ENCODE assay signal across 8 mouse cellular contexts in genomic region chr7:16875310-16875325, GRCm38 (mm10). TPM values are rescaled to one million over a fixed set of nuclear protein-coding genes. Genes with fewer than 3 reads are reported as not detected.
A peak's percentile ranks its signal among the peaks of the same experiment; 100 is the strongest.
DNase-seq lines count a peak whose midpoint lies in the region; ATAC-seq and TF ChIP-seq lines count a peak whose summit lies in the region.

TSS of gene Dact3 (plus strand) at chr7:16875317.

- peaks cover 7% of the 10 kb centered on the region for H3K36me3 ChIP-seq in spleen, adult 2 months (ENCODE audit: control insufficient read depth, insufficient read depth, low read length)
- H3K36me3 ChIP-seq in forebrain, postnatal 0 days (ENCODE audit: insufficient read depth): no peaks in the 10 kb centered on the region
- H3K36me3 ChIP-seq in neural tube, embryonic 12.5 days: peaks cover 10% of the 10 kb centered on the region; the same call in 1 of the 2 replicates

- H3K27ac ChIP-seq in spleen, adult 2 months (ENCODE audit: insufficient read depth, low read length): peak within 1 kb of the TSS; percentile 19; the same call in 1 of the 2 replicates
- peak within 1 kb of the TSS; percentile 89 for H3K27ac ChIP-seq in forebrain, postnatal 0 days (ENCODE audit: low read depth, low read length)
- peak within 1 kb of the TSS; percentile 70 for H3K27ac ChIP-seq in neural tube, embryonic 12.5 days

- H3K27me3 ChIP-seq in spleen, adult 2 months (ENCODE audit: control insufficient read depth, insufficient read depth, low read length): no peaks in the 10 kb centered on the region
- H3K27me3 ChIP-seq in forebrain, postnatal 0 days (ENCODE audit: insufficient read depth, low read length): no peaks in the 10 kb centered on the region
- H3K27me3 ChIP-seq in neural tube, embryonic 12.5 days (replicated peaks): no peaks in the 10 kb centered on the region

- H3K4me3 ChIP-seq in spleen, adult 2 months (ENCODE audit: extremely low read depth, insufficient read depth, insufficient read length): peak within 1 kb of the TSS; percentile 54
- H3K4me3 ChIP-seq in forebrain, postnatal 0 days (ENCODE audit: low read depth, low read length): peak within 1 kb of the TSS; percentile 74
- H3K4me3 ChIP-seq in neural tube, embryonic 12.5 days: peak within 1 kb of the TSS; percentile 79

- 0% methylated on average over 1 of the region's 1 CpGs for WGBS in spleen, adult 2 months
- 0% methylated on average over 1 of the region's 1 CpGs for WGBS in forebrain, postnatal 0 days
- 0% methylated on average over 1 of the region's 1 CpGs for WGBS in neural tube, embryonic 12.5 days

- TF ChIP-seq POLR2A in spleen, adult 2 months (IDR thresholded peaks at IDR 0.05; ENCODE audit: low read depth, low read length): no peak

- peak within 1 kb of the TSS; percentile 82 for H3K4me2 ChIP-seq in forebrain, postnatal 0 days (ENCODE audit: low read depth)
- peak within 1 kb of the TSS; percentile 83 for H3K4me2 ChIP-seq in neural tube, embryonic 12.5 days (replicated peaks)

- TF ChIP-seq CTCF in spleen, adult 2 months (IDR thresholded peaks at IDR 0.05; ENCODE audit: extremely low read depth, insufficient read depth, insufficient read length, insufficient replicate concordance): no peak
- no peak for TF ChIP-seq CTCF in forebrain, postnatal 0 days (IDR thresholded peaks at IDR 0.05; ENCODE audit: low read depth)

- H3K4me1 ChIP-seq in spleen, adult 2 months (ENCODE audit: control insufficient read depth, insufficient read depth, insufficient read length): peaks cover 6% of the 10 kb centered on the region
- H3K4me1 ChIP-seq in forebrain, postnatal 0 days (ENCODE audit: insufficient read depth): peaks cover 7% of the 10 kb centered on the region; the same call in 1 of the 2 replicates
- H3K4me1 ChIP-seq in neural tube, embryonic 12.5 days: peaks cover 20% of the 10 kb centered on the region

- ATAC-seq in forebrain, postnatal 0 days: no peak
- no peak for ATAC-seq in neural tube, embryonic 12.5 days (ENCODE audit: low FRiP score, low read depth)
- ATAC-seq in cerebellum, adult (ENCODE audit: insufficient number of reproducible peaks, low FRiP score, low TSS enrichment): no peak

- H3K9me3 ChIP-seq in forebrain, postnatal 0 days (ENCODE audit: low read length): no peaks in the 10 kb centered on the region
- H3K9me3 ChIP-seq in neural tube, embryonic 12.5 days: no peaks in the 10 kb centered on the region

- DNase-seq in spleen, adult 2 months (ENCODE audit: low read depth in 1 of 2, low spot score in 2 of 2): no peak
- DNase-seq in spleen, postnatal 10 days (ENCODE audit: low spot score in 2 of 2): no peak
- DNase-seq in forebrain, postnatal 0 days: no peak
- no peak for DNase-seq in layer of hippocampus, postnatal 36 days
- DNase-seq in MN1 (ENCODE audit: low spot score): no peak
- no peak for DNase-seq in gastrocnemius, adult 8-10 months (ENCODE audit: low spot score in 2 of 2)

- H3K9ac ChIP-seq in forebrain, postnatal 0 days: peak within 1 kb of the TSS; percentile 86
- H3K9ac ChIP-seq in neural tube, embryonic 12.5 days: peak within 1 kb of the TSS; percentile 88

RNA-seq across cellular contexts. Expression of gene Dact3, which starts in this region (rescaled TPM):
- 9.2 and 18.1 TPM in 2 replicates for polyA plus RNA-seq in spleen, adult 2 months (2012; rRNA removed)
- 69.0 and 70.3 TPM in 2 replicates for total RNA-seq in forebrain, postnatal 0 days (2014; rRNA removed)
- polyA plus RNA-seq in forebrain, postnatal 0 days (2015; fragmentation: Nextera tagmentation; extraction: Ambion mirVana): 7.8 and 8.6 TPM in 2 replicates
- 100 to 1,000 TPM; 146 to 149 TPM for total RNA-seq in layer of hippocampus, postnatal 36 days (2021)
- 9.0 and 10.2 TPM in 2 replicates for polyA plus RNA-seq in neural tube, embryonic 12.5 days (2016; fragmentation: Nextera tagmentation; extraction: Ambion mirVana)
- 1 to 10 TPM in 2 of 4 experiments, under 1 TPM in 2; 0.87 to 1.4 (median 1.1) TPM for total RNA-seq in gastrocnemius, adult 8-10 months (2022)

Comparison
In these comparisons a context has a peak if more than half of its experiments do, and no peak if none do; other contexts are left out.
1. RNA of gene Dact3 (total RNA-seq): 146 to 149 TPM in layer of hippocampus, postnatal 36 days and 69.0 to 70.3 TPM in forebrain, postnatal 0 days; 0.87 to 1.4 TPM in gastrocnemius, adult 8-10 months; every median in the first group is over 10 times any median in the second.
2. H3K27ac ChIP-seq: peak in every context shown above with its lines; median percentile 89 in forebrain, postnatal 0 days; 70 in neural tube, embryonic 12.5 days; 19 in spleen, adult 2 months.
3. Peak in every context shown above with its lines, with median percentiles within 50 percentile points of each other: H3K4me3 ChIP-seq.